Mouse (Mus musculus): ENCODE measurements around the gene Sla2. TPM values are rescaled to one million over a fixed set of nuclear protein-coding genes. Genes with fewer than 3 reads are reported as not detected.
"Not testable (repeated sequence)": the region's sequence is repeated elsewhere in the genome, so short reads cannot be mapped to it uniquely, and the experiment has no call there.

Sla2 gene
- polyA plus RNA-seq, 1 experiment from 2014 or later: 0.45 TPM

- WGBS: 59% methylated on average over 5 of the region's 5 CpGs
- Histone ChIP-seq H3K4me3 (ENCODE audit: low read depth, low read length) (no peak overlapping the region), H3K9ac (ENCODE audit: low read depth, low read length) (no peak overlapping the region), H3K9me3 (ENCODE audit: control insufficient read depth, low read length) (no peaks in the 10 kb centered on the region), H3K36me3 (ENCODE audit: control insufficient read depth, insufficient read depth, low read length) (no peaks in the 10 kb centered on the region), H3K27ac (replicated peaks; ENCODE audit: low read depth, low read length) (no peak overlapping the region), H3K4me2 (ENCODE audit: low read depth, low read length) (no peak overlapping the region), H3K27me3 (replicated peaks; ENCODE audit: control insufficient read depth, insufficient read depth, low read length) (no peaks in the 10 kb centered on the region), H3K4me1 (ENCODE audit: control insufficient read depth, insufficient read depth, low read length) (no peaks in the 10 kb centered on the region)
- ATAC-seq (ENCODE audit: low read depth): no peak
- peak; percentile 63 for DNase-seq (ENCODE audit: low spot score)
These were observed 26.2 kb upstream of the Sla2 start for GRCm38 (mm10) chr2:156913191-156913590.

- ATAC-seq (ENCODE audit: low read depth): not testable (repeated sequence)
- WGBS: 40% methylated on average over 4 of the region's 4 CpGs
These were observed 18.9 kb upstream of the Sla2 start for GRCm38 (mm10) chr2:156905931-156906330.

GRCm38 (mm10) chr2:156904976-156905717 is 18.2 kb upstream of the Sla2 start:
- Histone ChIP-seq H3K36me3 (ENCODE audit: control insufficient read depth, insufficient read depth, low read length) (no peaks in the 10 kb centered on the region), H3K4me3 (ENCODE audit: low read depth, low read length) (no peak overlapping the region), H3K9ac (ENCODE audit: low read depth, low read length) (no peak overlapping the region), H3K4me2 (ENCODE audit: low read depth, low read length) (no peak overlapping the region), H3K27me3 (replicated peaks; ENCODE audit: control insufficient read depth, insufficient read depth, low read length) (no peaks in the 10 kb centered on the region), H3K4me1 (ENCODE audit: control insufficient read depth, insufficient read depth, low read length) (no peaks in the 10 kb centered on the region), H3K27ac (replicated peaks; ENCODE audit: low read depth, low read length) (no peak overlapping the region), H3K9me3 (ENCODE audit: control insufficient read depth, low read length) (no peaks in the 10 kb centered on the region)
- DNase-seq (ENCODE audit: low spot score) (peak; percentile 43), ATAC-seq (ENCODE audit: low read depth) (0 out of 2 replicates have a peak, but pooled peaks have one; percentile 60)
- WGBS: 24% methylated on average over 6 of the region's 6 CpGs

More at GRCm38 (mm10) chr2:156905931-156906330, 18.9 kb upstream of the Sla2 start:
- DNase-seq (ENCODE audit: low spot score); H3K27ac ChIP-seq (replicated peaks; ENCODE audit: low read depth, low read length); H3K4me1 ChIP-seq (ENCODE audit: control insufficient read depth, insufficient read depth, low read length); H3K4me2 ChIP-seq (ENCODE audit: low read depth, low read length); H3K36me3 ChIP-seq (ENCODE audit: control insufficient read depth, insufficient read depth, low read length); H3K27me3 ChIP-seq (replicated peaks; ENCODE audit: control insufficient read depth, insufficient read depth, low read length); H3K4me3 ChIP-seq (ENCODE audit: low read depth, low read length); H3K9ac ChIP-seq (ENCODE audit: low read depth, low read length); H3K9me3 ChIP-seq (ENCODE audit: control insufficient read depth, low read length): not testable (repeated sequence)

- 26% methylated on average over 2 of the region's 2 CpGs for WGBS
- Histone ChIP-seq H3K4me3 (ENCODE audit: low read depth, low read length) (no peak overlapping the region), H3K27ac (replicated peaks; ENCODE audit: low read depth, low read length) (no peak overlapping the region), H3K27me3 (replicated peaks; ENCODE audit: control insufficient read depth, insufficient read depth, low read length) (no peaks in the 10 kb centered on the region), H3K36me3 (ENCODE audit: control insufficient read depth, insufficient read depth, low read length) (no peaks in the 10 kb centered on the region), H3K9me3 (ENCODE audit: control insufficient read depth, low read length) (no peaks in the 10 kb centered on the region), H3K9ac (ENCODE audit: low read depth, low read length) (no peak overlapping the region), H3K4me2 (ENCODE audit: low read depth, low read length) (no peak overlapping the region), H3K4me1 (ENCODE audit: control insufficient read depth, insufficient read depth, low read length) (no peaks in the 10 kb centered on the region)
- ATAC-seq (ENCODE audit: low read depth): no peak
- DNase-seq (ENCODE audit: low spot score): no peak
These were observed 16.4 kb upstream of the Sla2 start for GRCm38 (mm10) chr2:156903367-156903766.

GRCm38 (mm10) chr2:156902411-156902810 is 15.4 kb upstream of the Sla2 start:
- not testable (repeated sequence) for H3K4me2 ChIP-seq (ENCODE audit: low read depth, low read length); H3K27me3 ChIP-seq (replicated peaks; ENCODE audit: control insufficient read depth, insufficient read depth, low read length); H3K4me1 ChIP-seq (ENCODE audit: control insufficient read depth, insufficient read depth, low read length); DNase-seq (ENCODE audit: low spot score); H3K27ac ChIP-seq (replicated peaks; ENCODE audit: low read depth, low read length); H3K9ac ChIP-seq (ENCODE audit: low read depth, low read length); H3K4me3 ChIP-seq (ENCODE audit: low read depth, low read length); ATAC-seq (ENCODE audit: low read depth); H3K9me3 ChIP-seq (ENCODE audit: control insufficient read depth, low read length); H3K36me3 ChIP-seq (ENCODE audit: control insufficient read depth, insufficient read depth, low read length)
- WGBS: 85% methylated on average over 3 of the region's 4 CpGs

- H3K36me3 ChIP-seq (ENCODE audit: control insufficient read depth, insufficient read depth, low read length): no peaks in the 10 kb centered on the region
- H3K27ac ChIP-seq (replicated peaks; ENCODE audit: low read depth, low read length): no peak overlapping the region
- H3K4me3 ChIP-seq (ENCODE audit: low read depth, low read length): no peak overlapping the region
- no peak overlapping the region for H3K9ac ChIP-seq (ENCODE audit: low read depth, low read length)
- no peaks in the 10 kb centered on the region for H3K27me3 ChIP-seq (replicated peaks; ENCODE audit: control insufficient read depth, insufficient read depth, low read length)
- DNase-seq (ENCODE audit: low spot score): no peak
- WGBS: 80% methylated on average over 6 of the region's 6 CpGs
- no peak overlapping the region for H3K4me2 ChIP-seq (ENCODE audit: low read depth, low read length)
- no peaks in the 10 kb centered on the region for H3K9me3 ChIP-seq (ENCODE audit: control insufficient read depth, low read length)
- ATAC-seq (ENCODE audit: low read depth): no peak
- no peaks in the 10 kb centered on the region for H3K4me1 ChIP-seq (ENCODE audit: control insufficient read depth, insufficient read depth, low read length)
These were observed 14.9 kb upstream of the Sla2 start for GRCm38 (mm10) chr2:156901883-156902282.

- no peaks in the 10 kb centered on the region for H3K9me3 ChIP-seq (ENCODE audit: control insufficient read depth, low read length)
- no peaks in the 10 kb centered on the region for H3K27me3 ChIP-seq (replicated peaks; ENCODE audit: control insufficient read depth, insufficient read depth, low read length)
- H3K9ac ChIP-seq (ENCODE audit: low read depth, low read length): no peak overlapping the region
- no peaks in the 10 kb centered on the region for H3K36me3 ChIP-seq (ENCODE audit: control insufficient read depth, insufficient read depth, low read length)
- no peak for ATAC-seq (ENCODE audit: low read depth)
- H3K4me3 ChIP-seq (ENCODE audit: low read depth, low read length): no peak overlapping the region
- 76% methylated on average over 2 of the region's 2 CpGs for WGBS
- H3K4me2 ChIP-seq (ENCODE audit: low read depth, low read length): no peak overlapping the region
- no peak for DNase-seq (ENCODE audit: low spot score)
- no peak overlapping the region for H3K27ac ChIP-seq (replicated peaks; ENCODE audit: low read depth, low read length)
- H3K4me1 ChIP-seq (ENCODE audit: control insufficient read depth, insufficient read depth, low read length): no peaks in the 10 kb centered on the region
These were observed 14.4 kb upstream of the Sla2 start for GRCm38 (mm10) chr2:156901344-156901743.

- H3K4me3 ChIP-seq (ENCODE audit: low read depth, low read length): no peak overlapping the region
- no peak for DNase-seq (ENCODE audit: low spot score)
- H3K27ac ChIP-seq (replicated peaks; ENCODE audit: low read depth, low read length): no peak overlapping the region
- no peaks in the 10 kb centered on the region for H3K36me3 ChIP-seq (ENCODE audit: control insufficient read depth, insufficient read depth, low read length)
- no peak overlapping the region for H3K9ac ChIP-seq (ENCODE audit: low read depth, low read length)
- no peak overlapping the region for H3K4me2 ChIP-seq (ENCODE audit: low read depth, low read length)
- no peak for ATAC-seq (ENCODE audit: low read depth)
- H3K4me1 ChIP-seq (ENCODE audit: control insufficient read depth, insufficient read depth, low read length): no peaks in the 10 kb centered on the region
- WGBS: 84% methylated on average over 4 of the region's 4 CpGs
- no peaks in the 10 kb centered on the region for H3K27me3 ChIP-seq (replicated peaks; ENCODE audit: control insufficient read depth, insufficient read depth, low read length)
- H3K9me3 ChIP-seq (ENCODE audit: control insufficient read depth, low read length): no peaks in the 10 kb centered on the region
These were observed 12.2 kb upstream of the Sla2 start for GRCm38 (mm10) chr2:156899184-156899583.

- Histone ChIP-seq H3K9me3 (ENCODE audit: control insufficient read depth, low read length) (no peaks in the 10 kb centered on the region), H3K4me3 (ENCODE audit: low read depth, low read length) (no peak overlapping the region), H3K9ac (ENCODE audit: low read depth, low read length) (no peak overlapping the region), H3K4me1 (ENCODE audit: control insufficient read depth, insufficient read depth, low read length) (no peaks in the 10 kb centered on the region), H3K36me3 (ENCODE audit: control insufficient read depth, insufficient read depth, low read length) (no peaks in the 10 kb centered on the region), H3K4me2 (ENCODE audit: low read depth, low read length) (no peak overlapping the region), H3K27ac (replicated peaks; ENCODE audit: low read depth, low read length) (no peak overlapping the region), H3K27me3 (replicated peaks; ENCODE audit: control insufficient read depth, insufficient read depth, low read length) (no peaks in the 10 kb centered on the region)
- DNase-seq (ENCODE audit: low spot score) (no peak), ATAC-seq (ENCODE audit: low read depth) (no peak)
- WGBS: 68% methylated on average over 4 of the region's 4 CpGs
These were observed 11.4 kb upstream of the Sla2 start for GRCm38 (mm10) chr2:156898374-156898773.

All from embryonic facial prominence, embryonic 14.5 days (tissue).